Mouse (Mus musculus) thymus, postnatal 36 days (tissue): ENCODE results near the gene Ankub1.

ENCODE experiments used
- DNase-seq, 2 experiments: peaks; one replicate each; pipeline ENCODE4 v3.0.0; 2022; ENCODE audit warnings: mixed read lengths in 2 of 2

Gene Ankub1

GRCm38 (mm10) chr3:57692719-57693118 lies at the start of gene Ankub1:
Gene Ankub1 (minus strand): TSS chr3:57692799.
- DNase-seq, result no peak

DNA sequence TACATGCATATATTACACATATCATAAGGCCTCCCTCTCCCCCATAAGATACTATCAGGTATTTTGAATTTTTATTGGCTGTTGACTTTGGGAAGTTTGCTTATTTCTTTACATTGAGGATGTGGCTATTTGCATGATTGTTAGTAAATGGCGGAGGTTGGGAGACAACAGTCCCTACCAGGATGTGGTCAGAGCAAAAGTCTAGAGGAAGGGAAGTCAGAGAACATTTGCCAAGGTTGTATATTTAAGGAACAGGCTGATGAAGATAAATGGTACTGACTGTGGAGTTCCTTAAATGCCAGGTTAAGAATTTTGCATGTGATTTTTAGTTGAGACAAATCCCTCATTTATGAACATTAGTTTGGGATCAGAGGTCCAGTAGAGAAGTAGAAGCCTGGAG lies 47.2 kb upstream of the Ankub1 start:
- DNase-seq, result no peak

DNA sequence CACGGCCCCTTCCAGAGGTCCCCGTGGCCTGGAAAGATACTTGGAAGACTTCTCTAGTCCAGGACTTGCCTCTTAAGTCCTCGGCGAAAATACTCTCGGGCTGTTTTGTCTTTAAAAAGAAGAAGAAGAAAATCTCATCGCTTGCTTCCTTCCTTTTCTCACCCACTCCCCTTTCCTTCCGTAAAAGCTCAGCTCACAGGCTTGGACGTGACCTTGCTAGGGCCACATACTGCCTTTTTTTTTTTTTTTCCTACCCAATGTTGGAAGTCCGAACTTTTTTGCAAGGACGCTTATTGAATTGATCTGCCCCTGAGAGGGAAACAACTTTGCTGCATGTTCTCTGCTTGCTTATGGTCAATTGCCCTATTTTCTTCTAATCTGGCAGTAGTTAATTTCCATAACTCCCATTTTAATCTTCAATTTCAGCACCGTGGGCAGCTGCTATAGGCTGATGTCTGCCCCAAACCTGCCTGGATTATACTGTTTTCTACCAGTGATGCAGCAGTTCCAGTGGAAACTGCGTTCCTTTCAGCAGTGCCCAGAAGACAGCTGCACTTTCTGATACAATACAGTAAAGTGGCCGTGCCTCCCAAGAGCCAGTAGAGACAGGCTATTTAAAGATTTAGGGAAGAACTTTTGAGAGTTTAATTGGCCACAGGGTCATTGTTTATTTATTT lies 44.0 kb upstream of the Ankub1 start:
- DNase-seq, result no peak

GRCm38 (mm10) chr3:57735511-57736370 lies 43.1 kb upstream of the Ankub1 start, which contains the start of gene Rnf13:
Gene Rnf13 (plus strand): TSS chr3:57736062.
- peak; percentile 95 to 96 for DNase-seq

DNA sequence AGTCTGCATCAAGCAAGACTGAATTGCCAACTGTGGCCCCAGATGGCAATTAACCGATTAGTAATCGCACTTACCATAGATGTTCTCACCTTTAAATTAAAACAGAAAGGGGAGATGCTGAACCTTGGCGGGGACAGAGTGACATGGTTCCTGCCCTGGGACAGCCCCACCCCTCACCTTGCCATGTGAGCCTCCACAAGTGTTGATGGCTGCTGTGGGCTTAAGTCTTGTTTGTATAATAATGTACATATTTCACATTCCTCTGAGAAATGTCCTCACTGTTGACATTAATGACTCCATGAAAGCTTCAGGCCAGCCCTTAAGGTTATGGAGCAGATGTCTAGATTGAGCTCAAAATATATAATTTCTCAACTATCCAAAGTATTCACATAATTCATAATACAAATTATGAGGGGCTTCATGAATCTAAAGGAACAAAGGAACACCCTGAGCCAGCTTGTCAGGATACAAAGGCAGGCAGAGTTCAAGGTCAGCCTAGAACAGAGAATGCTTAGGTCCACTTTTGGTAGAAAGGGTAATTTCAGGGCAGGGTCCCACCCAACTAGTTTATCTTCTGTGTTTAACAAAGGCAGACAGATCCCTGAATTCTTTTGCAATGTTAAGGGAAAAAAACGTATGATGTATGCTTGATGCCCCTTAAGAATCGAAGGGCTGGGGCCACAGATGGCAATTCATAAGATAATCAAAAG lies 39.8 kb upstream of the Ankub1 start:
- DNase-seq, result no peak

- no peak for DNase-seq
These were observed 21.6 kb upstream of the Ankub1 start for GRCm38 (mm10) chr3:57714151-57714550.

DNA sequence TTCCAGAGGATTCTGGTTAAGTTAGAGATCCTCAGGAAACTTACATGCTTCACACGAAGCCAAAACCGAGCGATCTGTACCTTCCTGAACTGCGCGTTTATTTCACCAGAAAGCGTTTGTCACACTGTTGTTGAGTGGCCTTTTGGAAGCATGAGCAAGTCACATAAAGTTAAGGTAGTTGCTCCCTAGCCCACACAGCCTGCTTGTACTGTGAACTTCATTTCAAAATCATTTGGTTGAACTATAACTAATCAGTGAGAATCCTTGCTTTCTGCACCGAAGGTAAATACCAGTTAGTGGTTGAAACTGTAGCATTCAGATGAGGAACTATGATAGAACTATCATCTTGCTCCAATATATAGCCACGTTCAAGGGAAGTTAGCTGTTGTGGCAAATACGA lies 4.2 kb upstream of the Ankub1 start:
- DNase-seq, result no peak

DNA sequence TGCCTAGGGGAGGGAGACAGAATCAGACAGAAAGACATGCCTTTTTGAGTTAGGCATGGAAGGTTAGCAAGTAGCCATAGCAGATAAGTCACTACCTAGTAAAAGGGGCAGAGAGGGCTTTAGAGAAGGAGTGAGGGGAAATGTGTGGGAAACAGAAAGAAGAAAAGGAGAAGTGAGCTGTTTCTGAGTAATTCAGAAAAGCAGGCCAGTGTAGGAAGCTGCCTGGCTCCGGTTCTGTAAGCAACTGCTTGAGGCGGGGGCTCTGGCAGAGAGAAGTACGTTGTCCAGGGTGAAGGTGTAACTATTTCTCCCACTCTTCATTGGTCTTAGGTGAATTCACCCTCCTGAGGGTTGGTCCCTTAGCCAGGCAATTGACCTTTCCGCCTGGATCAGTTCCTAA lies 3.6 kb upstream of the Ankub1 start:
- DNase-seq, result no peak

GRCm38 (mm10) chr3:57691772-57692171 lies 827 bp downstream of the Ankub1 start:
- no peak for DNase-seq

- DNase-seq, result no peak
These were observed 14.8 kb downstream of the Ankub1 start for GRCm38 (mm10) chr3:57677786-57678185.

- no peak for DNase-seq
These were observed 18.5 kb downstream of the Ankub1 start for GRCm38 (mm10) chr3:57674075-57674474.

GRCm38 (mm10) chr3:57673586-57673985 lies 19.0 kb downstream of the Ankub1 start:
- DNase-seq, result no peak

DNA sequence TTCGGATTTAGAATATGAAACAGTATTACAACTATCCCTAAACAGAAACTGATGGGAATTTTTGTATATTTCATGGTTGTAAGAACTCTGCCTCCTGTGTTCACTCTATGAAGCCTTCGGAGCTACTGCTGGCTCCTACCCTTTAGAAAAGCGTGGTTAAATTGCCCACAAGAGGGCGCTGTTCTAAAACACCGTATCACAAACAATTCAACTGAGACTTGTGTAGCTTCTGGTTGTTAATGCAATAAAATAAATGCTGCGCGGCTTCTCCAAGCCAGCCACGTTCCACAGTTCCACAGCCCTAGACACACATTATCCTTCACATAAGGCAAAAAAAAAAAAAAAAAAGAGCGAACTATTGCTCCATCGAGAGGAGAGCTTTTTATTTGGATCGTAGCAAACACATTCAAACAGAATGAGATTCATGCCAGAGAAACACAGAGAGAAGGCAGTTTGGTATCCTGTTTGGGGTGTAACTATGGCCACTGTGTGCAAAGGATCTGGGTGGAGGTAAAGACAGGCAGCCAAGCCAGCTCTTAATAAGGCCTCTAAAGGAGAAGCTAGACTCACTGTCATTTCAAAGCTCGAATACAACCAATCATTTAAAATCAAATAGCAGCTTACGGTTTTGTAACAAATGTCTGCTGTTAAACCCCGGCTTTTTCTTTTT lies 25.4 kb downstream of the Ankub1 start:
- peak; percentile 16 to 19 for DNase-seq

- no peak for DNase-seq
These were observed 26.7 kb downstream of the Ankub1 start for GRCm38 (mm10) chr3:57665880-57666279.

DNA sequence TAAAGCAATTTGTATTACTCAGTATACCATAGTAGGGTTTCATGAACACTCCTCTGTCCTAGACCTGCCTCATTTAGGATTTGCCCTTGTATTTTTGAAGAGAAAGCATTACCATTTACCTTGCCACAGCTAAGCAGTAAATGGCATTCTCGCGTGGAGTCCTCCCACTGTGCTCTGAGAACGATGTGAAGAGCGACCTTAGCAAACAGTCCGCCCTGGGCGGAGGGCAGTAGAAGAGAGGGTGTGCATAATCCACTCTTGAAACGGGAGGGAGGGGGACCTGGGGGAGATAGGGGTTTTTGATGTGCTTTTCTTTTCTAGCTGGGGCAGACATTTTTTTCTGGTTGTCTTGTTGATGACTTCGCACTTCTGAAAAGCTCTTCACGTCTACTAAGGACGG lies 27.9 kb downstream of the Ankub1 start:
- DNase-seq, result no peak

- no peak for DNase-seq
These were observed 28.9 kb downstream of the Ankub1 start for GRCm38 (mm10) chr3:57663731-57664130.

DNA sequence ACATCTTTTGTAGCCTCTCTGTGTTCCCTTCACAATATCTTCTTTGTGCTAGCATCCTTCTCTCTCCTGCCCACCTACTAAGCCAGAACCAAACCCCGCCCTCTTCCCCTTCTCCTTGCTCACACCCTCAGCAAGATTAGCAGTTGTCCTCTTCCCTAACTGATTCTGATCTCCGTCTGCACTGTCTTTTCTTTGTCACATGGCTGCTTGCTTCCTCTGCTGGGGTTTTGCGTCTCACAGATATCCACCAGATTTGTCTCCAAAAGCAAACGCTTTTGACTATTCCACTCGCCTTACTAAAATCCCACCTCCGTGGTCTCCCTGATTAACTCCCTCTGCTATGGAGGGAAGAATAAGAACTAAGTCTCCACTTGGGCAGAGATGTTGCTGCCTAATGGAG lies 34.0 kb downstream of the Ankub1 start:
- DNase-seq, result no peak

GRCm38 (mm10) chr3:57653646-57654045 lies 39.0 kb downstream of the Ankub1 start:
- no peak for DNase-seq

DNA sequence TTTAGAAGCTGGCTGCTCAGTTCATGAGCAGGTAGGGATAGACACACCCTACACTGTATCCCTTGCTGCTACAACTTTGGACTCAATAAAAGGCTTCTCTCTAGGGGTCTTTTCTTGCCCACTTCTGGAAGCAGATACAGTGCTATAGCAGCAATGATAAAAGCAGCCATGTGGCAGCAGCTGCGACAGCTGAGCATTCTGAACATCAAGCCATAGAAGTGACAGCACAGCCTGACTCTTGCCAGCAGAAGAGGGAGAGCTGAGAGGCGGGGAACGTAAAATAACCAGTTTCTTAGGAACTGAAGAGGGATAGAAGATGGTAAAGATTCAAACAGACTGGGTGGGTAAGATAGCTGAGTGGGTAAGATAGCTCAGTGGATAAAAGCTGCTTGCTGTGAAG lies 40.1 kb downstream of the Ankub1 start:
- DNase-seq, result no peak

- no peak for DNase-seq
These were observed 40.7 kb downstream of the Ankub1 start for GRCm38 (mm10) chr3:57651865-57652259.

GRCm38 (mm10) chr3:57651231-57651864 lies 41.3 kb downstream of the Ankub1 start, which contains the start of gene Commd2:
Gene Commd2 (minus strand): TSS chr3:57651715.
- peak; percentile 85 to 90 for DNase-seq

- no peak for DNase-seq
These were observed 49.4 kb downstream of the Ankub1 start for GRCm38 (mm10) chr3:57643191-57643590.
